Mouse (Mus musculus): ENCODE measurements around the gene Cngb1.

Cngb1 gene

GRCm38 (mm10) chr8:95195728-95196127 lies 110.7 kb downstream of the Cngb1 start:
- no peak for DNase-seq (ENCODE audit: low read depth)

GRCm38 (mm10) chr8:95191497-95192175 lies 114.7 kb downstream of the Cngb1 start:
- no peak for DNase-seq (ENCODE audit: low read depth)

Data from fibroblast of lung, adult 2 months (primary cell).